Mouse (Mus musculus): ENCODE measurements around the gene 4931422A03Rik. TPM values are rescaled to one million over a fixed set of nuclear protein-coding genes. Genes with fewer than 3 reads are reported as not detected.

Gene 4931422A03Rik
- polyA plus RNA-seq, 1 experiment: 8.3 TPM

DNA sequence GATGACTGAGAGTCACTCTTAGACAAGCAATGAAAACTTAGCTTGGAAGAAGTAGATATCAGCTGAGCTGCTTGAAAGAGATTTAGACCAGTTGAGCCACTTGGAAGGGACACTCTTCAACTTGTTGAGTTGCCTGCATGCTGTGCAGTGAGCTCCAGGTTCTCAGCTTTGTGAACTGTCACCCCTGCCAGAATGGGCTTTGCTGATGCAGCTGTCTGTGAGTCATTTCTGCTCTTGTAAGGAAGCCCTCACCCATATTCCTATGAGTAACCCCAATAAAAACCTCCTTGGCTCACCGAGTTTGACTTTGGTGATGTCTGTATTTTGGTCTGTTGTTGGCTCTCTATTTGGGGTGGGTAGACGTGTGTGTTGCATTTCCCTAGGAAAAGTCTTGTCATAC lies 109.8 kb downstream of the 4931422A03Rik start:
- Histone ChIP-seq H3K27ac (ENCODE audit: control insufficient read depth, insufficient read depth, low read depth, low read length, poor library complexity) (no peak overlapping the region), H3K4me1 (ENCODE audit: control insufficient read depth, insufficient read depth, low read length) (no peaks in the 10 kb centered on the region; the same call in 1 of the 2 replicates), H3K4me3 (replicated peaks; ENCODE audit: control insufficient read depth, low read depth, low read length) (no peak overlapping the region)
- WGBS: 83% methylated on average over 2 of the region's 2 CpGs
- no peak for TF ChIP-seq POLR2A (IDR thresholded peaks at IDR 0.05; ENCODE audit: borderline replicate concordance, control insufficient read depth, low read depth, low read length)

DNA sequence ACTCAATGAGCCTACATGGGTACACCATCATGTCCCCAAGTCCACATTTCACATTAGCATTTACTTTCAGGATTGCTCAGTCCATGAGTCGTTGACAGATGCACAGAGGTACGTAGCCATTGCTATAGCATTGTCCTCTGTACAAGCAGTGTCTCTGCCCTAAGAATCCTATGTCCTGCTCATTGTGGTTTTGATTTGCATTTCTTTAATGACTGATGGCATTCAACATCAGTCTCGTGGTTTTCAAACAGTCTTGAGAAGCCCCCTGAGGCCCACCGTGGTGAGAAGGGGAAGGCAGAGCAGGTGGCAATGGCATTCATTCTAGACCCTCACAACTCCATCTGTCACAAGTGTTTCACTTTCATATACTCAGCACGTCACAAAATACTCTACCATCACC lies 110.8 kb downstream of the 4931422A03Rik start:
- Histone ChIP-seq H3K4me3 (replicated peaks; ENCODE audit: control insufficient read depth, low read depth, low read length) (no peak overlapping the region), H3K27ac (ENCODE audit: control insufficient read depth, insufficient read depth, low read depth, low read length, poor library complexity) (no peak overlapping the region), H3K4me1 (ENCODE audit: control insufficient read depth, insufficient read depth, low read length) (no peaks in the 10 kb centered on the region; the same call in 1 of the 2 replicates)
- TF ChIP-seq CTCF (IDR thresholded peaks at IDR 0.05; ENCODE audit: control insufficient read depth, insufficient read depth, low read length) (no peak), POLR2A (IDR thresholded peaks at IDR 0.05; ENCODE audit: borderline replicate concordance, control insufficient read depth, low read depth, low read length) (no peak)
- WGBS: 63% methylated on average over 5 of the region's 5 CpGs

Other genes starting within 250 kb of the 4931422A03Rik start
- gene Caprin1, start 230.7 kb downstream of the 4931422A03Rik start, polyA plus RNA-seq (2011; ENCODE audit: insufficient read depth, insufficient read length, low replicate concordance, missing spikeins): 61.4 and 116 TPM in 2 replicates
- 110 and 144 TPM in 2 replicates for gene Lmo2, start 70.4 kb downstream of the 4931422A03Rik start, polyA plus RNA-seq (2011; ENCODE audit: insufficient read depth, insufficient read length, low replicate concordance, missing spikeins)
- 26.1 and 29.1 TPM in 2 replicates for gene Fbxo3, start 640 bp downstream of the 4931422A03Rik start, polyA plus RNA-seq (2011; ENCODE audit: insufficient read depth, insufficient read length, low replicate concordance, missing spikeins)
- gene Gm10912, start 37.5 kb upstream of the 4931422A03Rik start, polyA plus RNA-seq (2011; ENCODE audit: insufficient read depth, insufficient read length, low replicate concordance, missing spikeins): 1.4 and 1.5 TPM in 2 replicates
- not detected in 2 replicates for gene Gm10799, start 40.2 kb upstream of the 4931422A03Rik start, polyA plus RNA-seq (2011; ENCODE audit: insufficient read depth, insufficient read length, low replicate concordance, missing spikeins)
- 8.4 and 11.5 TPM in 2 replicates for gene Cd59b, start 41.5 kb upstream of the 4931422A03Rik start, polyA plus RNA-seq (2011; ENCODE audit: insufficient read depth, insufficient read length, low replicate concordance, missing spikeins)
- gene Cd59a, start 67.4 kb upstream of the 4931422A03Rik start, polyA plus RNA-seq (2011; ENCODE audit: insufficient read depth, insufficient read length, low replicate concordance, missing spikeins): 22.6 and 39.7 TPM in 2 replicates
- not detected in 2 replicates for gene A930018P22Rik, start 94.4 kb upstream of the 4931422A03Rik start, polyA plus RNA-seq (2011; ENCODE audit: insufficient read depth, insufficient read length, low replicate concordance, missing spikeins)

Data from bone marrow, adult 2 months (tissue).